Mouse (Mus musculus) small intestine, adult 2 months (tissue): ENCODE data around the gene Bptf.

Experiments
- CTCF ChIP-seq: fragments of 200-500 bp; IDR thresholded peaks from 2 replicates; pipeline ENCODE4 v1.5.1; 2012; ENCODE audit warnings: low read depth, mild to moderate bottlenecking, control low read depth, inconsistent platforms, low read length, moderate library complexity, mixed read lengths; ENCODE audit not compliant: insufficient replicate concordance, insufficient read length; ENCODE audit errors: extremely low read depth
- POLR2A ChIP-seq: fragments of 200-500 bp; IDR thresholded peaks from 2 replicates; pipeline ENCODE4 v1.6.1; 2012; ENCODE audit warnings: low read depth, mild to moderate bottlenecking, control low read depth, inconsistent platforms, low read length, moderate library complexity

DNA sequence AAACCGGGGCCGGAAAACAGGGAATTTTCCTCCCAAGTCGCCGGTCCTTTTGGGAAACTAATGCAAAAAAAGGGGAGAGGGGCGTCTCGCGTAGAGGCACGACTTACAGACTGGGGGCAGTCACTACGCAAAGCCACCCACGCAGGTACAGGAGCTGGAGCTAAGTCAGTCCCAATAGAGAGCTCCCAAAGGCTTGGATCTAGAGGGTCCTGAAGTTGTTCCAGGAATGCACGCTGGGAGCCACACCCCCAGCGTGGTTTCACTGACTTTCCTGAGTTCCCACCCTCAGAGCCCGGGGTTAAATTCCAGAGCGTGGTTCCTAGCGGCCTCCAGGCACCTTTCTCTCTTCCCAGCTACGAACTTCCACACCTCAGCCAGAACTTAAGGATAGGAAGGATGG is 499 bp upstream of the Bptf start:
- TF ChIP-seq CTCF (no peak), POLR2A (no peak; the same call in 1 of the 2 replicates)
